Mouse (Mus musculus): ENCODE measurements around the gene Hps4.
"Not testable (repeated sequence)": the region's sequence is repeated elsewhere in the genome, so short reads cannot be mapped to it uniquely, and the experiment has no call there.

Hps4 gene

GRCm38 (mm10) chr5:112409274-112409673, 66.4 kb downstream of the Hps4 start:
- DNase-seq = no peak

GRCm38 (mm10) chr5:112411072-112411471, 68.2 kb downstream of the Hps4 start:
- no peak for DNase-seq

GRCm38 (mm10) chr5:112411514-112412335, 68.8 kb downstream of the Hps4 start:
- DNase-seq = no peak

- DNase-seq = not testable (repeated sequence)
Observed at GRCm38 (mm10) chr5:112412781-112413180, 69.9 kb downstream of the Hps4 start.

- DNase-seq = no peak
Observed at GRCm38 (mm10) chr5:112416673-112417072, 73.8 kb downstream of the Hps4 start.

GRCm38 (mm10) chr5:112418023-112418422, 75.1 kb downstream of the Hps4 start:
- DNase-seq = peak; percentile 54 to 71

GRCm38 (mm10) chr5:112419535-112419934, 76.7 kb downstream of the Hps4 start:
- no peak for DNase-seq

GRCm38 (mm10) chr5:112426635-112427034, 83.8 kb downstream of the Hps4 start:
- no peak for DNase-seq

- DNase-seq = peak; percentile 73 to 79
Observed at GRCm38 (mm10) chr5:112427283-112427682, 84.4 kb downstream of the Hps4 start.

Measured in cerebellum, adult 18-20 months (tissue).